Mouse (Mus musculus): ENCODE data around the gene Frmd5. TPM values are rescaled to one million over a fixed set of nuclear protein-coding genes. Genes with fewer than 3 reads are reported as not detected.

The Frmd5 gene
- polyA plus RNA-seq, 1 experiment = 1.5 TPM

GRCm38 (mm10) chr2:121755056-121755455, 51.8 kb downstream of the Frmd5 start:
- Histone ChIP-seq H3K27me3 (ENCODE audit: control insufficient read depth, insufficient read depth, low read length) (no peaks in the 10 kb centered on the region), H3K36me3 (ENCODE audit: control insufficient read depth, insufficient read depth, low read length) (no peaks in the 10 kb centered on the region), H3K27ac (ENCODE audit: insufficient read depth, low read length) (no peak overlapping the region), H3K4me3 (ENCODE audit: extremely low read depth, insufficient read depth, insufficient read length) (no peak overlapping the region), H3K4me1 (ENCODE audit: control insufficient read depth, insufficient read depth, insufficient read length) (no peaks in the 10 kb centered on the region)
- DNase-seq (ENCODE audit: low read depth in 1 of 2, low spot score in 2 of 2) = no peak
- 67% methylated on average over 6 of the region's 6 CpGs for WGBS
- TF ChIP-seq POLR2A (IDR thresholded peaks at IDR 0.05; ENCODE audit: low read depth, low read length) (no peak), CTCF (IDR thresholded peaks at IDR 0.05; ENCODE audit: extremely low read depth, insufficient read depth, insufficient read length, insufficient replicate concordance) (no peak)

GRCm38 (mm10) chr2:121750121-121750520, 56.8 kb downstream of the Frmd5 start:
- no peaks in the 10 kb centered on the region for H3K36me3 ChIP-seq (ENCODE audit: control insufficient read depth, insufficient read depth, low read length)
- TF ChIP-seq POLR2A (IDR thresholded peaks at IDR 0.05; ENCODE audit: low read depth, low read length) (no peak), CTCF (IDR thresholded peaks at IDR 0.05; ENCODE audit: extremely low read depth, insufficient read depth, insufficient read length, insufficient replicate concordance) (no peak)
- H3K27me3 ChIP-seq (ENCODE audit: control insufficient read depth, insufficient read depth, low read length) = no peaks in the 10 kb centered on the region
- H3K4me3 ChIP-seq (ENCODE audit: extremely low read depth, insufficient read depth, insufficient read length) = no peak overlapping the region
- 84% methylated on average over 6 of the region's 6 CpGs for WGBS
- H3K4me1 ChIP-seq (ENCODE audit: control insufficient read depth, insufficient read depth, insufficient read length) = no peaks in the 10 kb centered on the region
- H3K27ac ChIP-seq (ENCODE audit: insufficient read depth, low read length) = no peak overlapping the region
- DNase-seq (ENCODE audit: low read depth in 1 of 2, low spot score in 2 of 2) = no peak

DNA sequence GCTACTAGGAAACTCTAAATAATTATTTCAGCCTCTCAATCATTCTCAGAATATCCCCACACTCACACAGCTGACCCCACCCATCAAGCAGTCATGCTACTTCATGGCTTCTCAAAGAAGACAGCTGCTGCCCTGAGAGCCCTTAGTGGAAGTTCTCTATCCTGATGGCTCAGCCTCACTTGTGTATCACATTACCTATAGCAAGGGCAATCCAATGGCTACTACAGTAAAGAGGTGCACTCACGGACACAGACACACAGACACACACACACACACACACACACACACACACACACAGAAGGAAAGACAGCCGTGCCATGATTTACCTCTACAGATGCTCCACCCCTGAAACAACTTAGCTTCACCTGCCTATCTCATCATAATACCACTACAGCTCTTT, 65.7 kb downstream of the Frmd5 start:
- 87% methylated on average over 2 of the region's 2 CpGs for WGBS
- Histone ChIP-seq H3K27ac (ENCODE audit: insufficient read depth, low read length) (no peak overlapping the region), H3K4me3 (ENCODE audit: extremely low read depth, insufficient read depth, insufficient read length) (no peak overlapping the region), H3K27me3 (ENCODE audit: control insufficient read depth, insufficient read depth, low read length) (no peaks in the 10 kb centered on the region), H3K36me3 (ENCODE audit: control insufficient read depth, insufficient read depth, low read length) (no peaks in the 10 kb centered on the region), H3K4me1 (ENCODE audit: control insufficient read depth, insufficient read depth, insufficient read length) (no peaks in the 10 kb centered on the region)
- DNase-seq (ENCODE audit: low read depth in 1 of 2, low spot score in 2 of 2) = no peak
- no peak for TF ChIP-seq POLR2A (IDR thresholded peaks at IDR 0.05; ENCODE audit: low read depth, low read length)
- no peak for TF ChIP-seq CTCF (IDR thresholded peaks at IDR 0.05; ENCODE audit: extremely low read depth, insufficient read depth, insufficient read length, insufficient replicate concordance)

DNA sequence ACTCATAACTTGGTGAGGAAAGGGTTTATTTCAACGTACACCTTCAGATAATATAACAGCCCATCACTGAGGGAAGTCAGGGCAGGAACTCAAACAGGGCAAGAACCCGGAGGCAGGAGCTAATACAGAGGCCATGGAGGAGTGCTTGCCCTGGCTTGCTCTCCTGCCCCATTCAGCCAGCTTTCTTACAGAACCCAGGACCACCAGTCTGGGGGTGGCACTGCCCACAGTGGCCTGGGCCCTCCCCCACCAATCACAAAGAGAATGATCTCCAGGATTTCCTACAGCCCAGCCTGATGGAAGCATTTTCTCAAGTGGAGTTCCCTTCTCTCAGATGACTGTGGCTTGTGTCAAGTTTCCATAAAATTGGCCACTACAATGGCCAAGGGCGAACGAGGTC, 67.5 kb downstream of the Frmd5 start:
- Histone ChIP-seq H3K36me3 (ENCODE audit: control insufficient read depth, insufficient read depth, low read length) (no peaks in the 10 kb centered on the region), H3K4me1 (ENCODE audit: control insufficient read depth, insufficient read depth, insufficient read length) (no peaks in the 10 kb centered on the region), H3K27me3 (ENCODE audit: control insufficient read depth, insufficient read depth, low read length) (no peaks in the 10 kb centered on the region), H3K4me3 (ENCODE audit: extremely low read depth, insufficient read depth, insufficient read length) (no peak overlapping the region), H3K27ac (ENCODE audit: insufficient read depth, low read length) (no peak overlapping the region)
- WGBS = 91% methylated on average over 4 of the region's 4 CpGs
- DNase-seq (ENCODE audit: low read depth in 1 of 2, low spot score in 2 of 2) = no peak
- TF ChIP-seq POLR2A (IDR thresholded peaks at IDR 0.05; ENCODE audit: low read depth, low read length) = no peak
- no peak for TF ChIP-seq CTCF (IDR thresholded peaks at IDR 0.05; ENCODE audit: extremely low read depth, insufficient read depth, insufficient read length, insufficient replicate concordance)

- H3K27ac ChIP-seq (ENCODE audit: insufficient read depth, low read length) = no peak overlapping the region
- H3K27me3 ChIP-seq (ENCODE audit: control insufficient read depth, insufficient read depth, low read length) = no peaks in the 10 kb centered on the region
- DNase-seq (ENCODE audit: low read depth in 1 of 2, low spot score in 2 of 2) = no peak
- no peaks in the 10 kb centered on the region for H3K4me1 ChIP-seq (ENCODE audit: control insufficient read depth, insufficient read depth, insufficient read length)
- 95% methylated on average over 7 of the region's 7 CpGs for WGBS
- no peak overlapping the region for H3K4me3 ChIP-seq (ENCODE audit: extremely low read depth, insufficient read depth, insufficient read length)
- TF ChIP-seq POLR2A (IDR thresholded peaks at IDR 0.05; ENCODE audit: low read depth, low read length) = no peak
- no peaks in the 10 kb centered on the region for H3K36me3 ChIP-seq (ENCODE audit: control insufficient read depth, insufficient read depth, low read length)
Measured at GRCm38 (mm10) chr2:121733426-121733825, 73.5 kb downstream of the Frmd5 start.

- no peak overlapping the region for H3K27ac ChIP-seq (ENCODE audit: insufficient read depth, low read length)
- no peaks in the 10 kb centered on the region for H3K27me3 ChIP-seq (ENCODE audit: control insufficient read depth, insufficient read depth, low read length)
- H3K4me1 ChIP-seq (ENCODE audit: control insufficient read depth, insufficient read depth, insufficient read length) = no peaks in the 10 kb centered on the region
- H3K4me3 ChIP-seq (ENCODE audit: extremely low read depth, insufficient read depth, insufficient read length) = no peak overlapping the region
- WGBS = 91% methylated on average over 11 of the region's 11 CpGs
- no peaks in the 10 kb centered on the region for H3K36me3 ChIP-seq (ENCODE audit: control insufficient read depth, insufficient read depth, low read length)
- no peak for DNase-seq (ENCODE audit: low read depth in 1 of 2, low spot score in 2 of 2)
- TF ChIP-seq CTCF (IDR thresholded peaks at IDR 0.05; ENCODE audit: extremely low read depth, insufficient read depth, insufficient read length, insufficient replicate concordance) (no peak), POLR2A (IDR thresholded peaks at IDR 0.05; ENCODE audit: low read depth, low read length) (no peak)
Measured at GRCm38 (mm10) chr2:121730486-121730885, 76.4 kb downstream of the Frmd5 start.

- no peak overlapping the region for H3K27ac ChIP-seq (ENCODE audit: insufficient read depth, low read length)
- H3K27me3 ChIP-seq (ENCODE audit: control insufficient read depth, insufficient read depth, low read length) = no peaks in the 10 kb centered on the region
- no peaks in the 10 kb centered on the region for H3K36me3 ChIP-seq (ENCODE audit: control insufficient read depth, insufficient read depth, low read length)
- DNase-seq (ENCODE audit: low read depth in 1 of 2, low spot score in 2 of 2) = no peak
- WGBS = 87% methylated on average over 9 of the region's 9 CpGs
- TF ChIP-seq CTCF (IDR thresholded peaks at IDR 0.05; ENCODE audit: extremely low read depth, insufficient read depth, insufficient read length, insufficient replicate concordance) = no peak
- no peak for TF ChIP-seq POLR2A (IDR thresholded peaks at IDR 0.05; ENCODE audit: low read depth, low read length)
- no peaks in the 10 kb centered on the region for H3K4me1 ChIP-seq (ENCODE audit: control insufficient read depth, insufficient read depth, insufficient read length)
- no peak overlapping the region for H3K4me3 ChIP-seq (ENCODE audit: extremely low read depth, insufficient read depth, insufficient read length)
Measured at GRCm38 (mm10) chr2:121728907-121729575, 77.8 kb downstream of the Frmd5 start.

Measured in spleen, adult 2 months (tissue).